Mouse (Mus musculus) adrenal gland (tissue): ENCODE results near the gene Cstad.

Experiments
- intact Hi-C: fragments of 180-260 bp; cut with DNase I; formaldehyde crosslinking; loops from one replicate; pipeline ENCODE4 v1.15.1; 2025
- long read RNA-seq, 2 experiments: library from polyadenylated mRNA; unstranded; transcript quantifications; one replicate each; pipeline ENCODE4 v2.0.0; 2020; ENCODE audit warnings: borderline replicate concordance in 1 of 2; ENCODE audit not compliant: insufficient replicate concordance in 1 of 2

Gene Cstad
- long read RNA-seq, experiment 1 = 0 reads
- long read RNA-seq, experiment 2, partial matches to known transcripts = 0 of 1 reads
- long read RNA-seq, experiment 2, other reads (novel, unspliced or antisense) = 0 of 1 reads

- intact Hi-C loops = loop anchor here (5.0 kb wide), 1 partner anchor 197 kb away; no protein-coding TSS in a partner anchor
Observed at GRCm38 (mm10) chr2:30594641-30595379, at the start of gene Cstad. TSS of gene Cstad (plus strand) at chr2:30595040.

- intact Hi-C loops = no loop called here
Observed at GRCm38 (mm10) chr2:30545706-30546105, 49.1 kb upstream of the Cstad start.

- intact Hi-C loops = no loop called here
Observed at GRCm38 (mm10) chr2:30546219-30546618, 48.6 kb upstream of the Cstad start.

GRCm38 (mm10) chr2:30547455-30548217 is 47.2 kb upstream of the Cstad start:
- intact Hi-C loops = no loop called here

- intact Hi-C loops = no loop called here
Observed at GRCm38 (mm10) chr2:30551579-30551978, 43.3 kb upstream of the Cstad start.

GRCm38 (mm10) chr2:30553851-30554540 is 40.8 kb upstream of the Cstad start:
- intact Hi-C loops = no loop called here

GRCm38 (mm10) chr2:30555257-30555656 is 39.6 kb upstream of the Cstad start:
- intact Hi-C loops = no loop called here

GRCm38 (mm10) chr2:30556495-30556894 is 38.3 kb upstream of the Cstad start:
- intact Hi-C loops = no loop called here

GRCm38 (mm10) chr2:30559552-30559951 is 35.3 kb upstream of the Cstad start:
- intact Hi-C loops = no loop called here

- intact Hi-C loops = no loop called here
Observed at GRCm38 (mm10) chr2:30562553-30562952, 32.3 kb upstream of the Cstad start.

- intact Hi-C loops = no loop called here
Observed at GRCm38 (mm10) chr2:30571647-30572046, 23.2 kb upstream of the Cstad start.

GRCm38 (mm10) chr2:30573522-30573921 is 21.3 kb upstream of the Cstad start:
- intact Hi-C loops = no loop called here

- intact Hi-C loops = loop anchor here (5.0 kb wide), 1 partner anchor 90 kb away; no protein-coding TSS in a partner anchor
Observed at GRCm38 (mm10) chr2:30577010-30577409, 17.8 kb upstream of the Cstad start.

- intact Hi-C loops = loop anchor here (5.0 kb wide), 1 partner anchor 91 kb away; no protein-coding TSS in a partner anchor
Observed at GRCm38 (mm10) chr2:30578006-30578405, 16.8 kb upstream of the Cstad start.

GRCm38 (mm10) chr2:30587161-30587560 is 7.7 kb upstream of the Cstad start:
- intact Hi-C loops = no loop called here

- intact Hi-C loops = no loop called here
Observed at GRCm38 (mm10) chr2:30587671-30588070, 7.2 kb upstream of the Cstad start.

- intact Hi-C loops = no loop called here
Observed at GRCm38 (mm10) chr2:30588985-30589511, 5.8 kb upstream of the Cstad start.

- intact Hi-C loops = no loop called here
Observed at GRCm38 (mm10) chr2:30589781-30590180, 5.1 kb upstream of the Cstad start.

GRCm38 (mm10) chr2:30590909-30591308 is 3.9 kb upstream of the Cstad start:
- intact Hi-C loops = no loop called here

GRCm38 (mm10) chr2:30592391-30592790 is 2.4 kb upstream of the Cstad start:
- intact Hi-C loops = no loop called here

GRCm38 (mm10) chr2:30592951-30593350 is 1.9 kb upstream of the Cstad start:
- intact Hi-C loops = no loop called here
